Mouse (Mus musculus): Measurements from ENCODE around the gene Mcm3ap.

Gene Mcm3ap

DNA sequence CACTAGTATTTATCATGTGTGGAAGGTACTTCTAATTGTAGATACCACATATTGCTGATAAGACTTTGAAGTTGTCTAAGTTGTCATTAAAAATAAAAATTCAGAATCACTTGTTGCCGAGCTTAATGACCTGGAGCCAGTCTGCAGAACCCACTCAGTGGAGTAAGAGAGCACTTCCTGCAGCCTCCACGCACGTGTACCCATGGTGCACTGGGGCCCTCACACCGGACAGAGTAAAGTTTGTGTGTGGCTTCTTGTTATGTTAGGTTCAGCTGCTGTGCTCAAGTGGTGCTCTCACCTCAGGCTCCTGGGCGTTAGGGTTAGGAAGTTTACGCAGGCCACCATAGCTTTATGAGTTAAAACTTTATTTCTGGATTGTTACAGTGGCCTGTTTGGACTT is 26.8 kb downstream of the Mcm3ap start:
- DNase-seq (ENCODE audit: low spot score), result no peak

DNA sequence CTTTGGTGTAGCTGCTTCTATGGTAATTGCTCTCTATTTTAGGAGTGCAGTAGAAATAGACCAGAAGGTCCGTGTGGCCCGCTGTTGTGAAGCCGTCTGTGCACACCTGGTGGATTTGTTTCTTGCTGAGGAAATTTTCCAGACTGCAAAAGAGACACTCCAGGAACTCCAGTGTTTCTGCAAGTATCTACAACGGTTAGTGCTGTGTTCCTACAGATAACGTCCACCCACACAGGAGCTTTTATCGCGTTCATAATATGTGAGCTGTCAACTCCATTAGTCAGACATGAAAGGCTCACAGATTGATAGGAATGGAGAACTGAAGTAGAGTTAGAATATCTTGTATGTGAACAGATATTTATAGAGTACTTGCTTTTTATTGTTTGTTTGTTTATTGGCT is 27.6 kb downstream of the Mcm3ap start:
- DNase-seq (ENCODE audit: low spot score), result no peak

DNA sequence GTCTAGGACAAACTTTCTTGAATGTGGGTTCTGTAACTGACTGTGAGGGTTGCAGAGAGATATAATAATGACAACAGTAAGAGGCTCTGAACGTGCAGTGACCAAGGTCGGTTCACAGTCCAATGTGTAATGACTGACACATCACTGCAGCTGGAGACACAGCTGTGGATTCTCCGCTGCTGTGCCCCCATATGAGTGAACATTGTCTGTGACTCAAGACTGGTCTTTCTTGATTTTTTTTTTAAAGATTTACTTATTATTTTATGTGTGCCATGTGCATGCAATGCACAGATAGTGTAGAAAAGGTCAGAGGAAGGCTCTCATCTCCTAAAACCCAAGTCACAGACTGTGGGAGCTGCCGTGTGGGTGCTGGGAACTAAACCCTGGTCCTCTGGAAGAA is 28.8 kb downstream of the Mcm3ap start:
- DNase-seq (ENCODE audit: low spot score), result no peak

DNA sequence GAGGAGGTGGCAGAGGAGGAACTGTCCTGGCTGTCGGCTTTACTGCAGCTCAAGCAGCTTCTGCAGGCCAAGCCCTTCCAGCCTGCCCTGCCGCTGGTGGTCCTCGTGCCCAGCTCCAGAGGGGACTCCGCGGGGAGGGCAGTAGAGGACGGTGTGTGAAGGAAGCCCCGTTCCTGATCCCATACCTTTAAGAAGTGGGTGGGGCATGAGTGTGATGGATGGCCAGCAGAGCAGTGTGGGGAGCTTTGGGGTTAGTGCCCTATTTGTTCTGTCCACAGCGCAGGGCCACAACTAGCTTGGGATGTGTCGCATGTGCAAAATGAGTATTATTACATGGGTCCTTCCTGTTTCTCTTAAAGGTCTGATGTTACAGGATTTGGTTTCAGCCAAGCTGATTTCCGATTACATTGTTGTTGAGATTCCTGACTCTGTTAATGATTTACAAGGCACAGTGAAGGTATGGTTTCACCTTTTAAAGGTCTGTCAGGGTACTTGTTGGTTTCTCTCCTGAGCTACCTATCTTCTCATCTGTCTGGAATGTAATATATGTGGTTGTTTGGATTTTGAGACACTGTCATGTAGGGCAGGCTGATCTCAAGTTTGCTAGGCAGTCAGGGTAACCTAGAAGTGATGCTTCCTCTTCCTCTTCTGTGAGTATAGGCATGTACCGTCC is 35.7 kb downstream of the Mcm3ap start:
- no peak for DNase-seq (ENCODE audit: low spot score)

DNA sequence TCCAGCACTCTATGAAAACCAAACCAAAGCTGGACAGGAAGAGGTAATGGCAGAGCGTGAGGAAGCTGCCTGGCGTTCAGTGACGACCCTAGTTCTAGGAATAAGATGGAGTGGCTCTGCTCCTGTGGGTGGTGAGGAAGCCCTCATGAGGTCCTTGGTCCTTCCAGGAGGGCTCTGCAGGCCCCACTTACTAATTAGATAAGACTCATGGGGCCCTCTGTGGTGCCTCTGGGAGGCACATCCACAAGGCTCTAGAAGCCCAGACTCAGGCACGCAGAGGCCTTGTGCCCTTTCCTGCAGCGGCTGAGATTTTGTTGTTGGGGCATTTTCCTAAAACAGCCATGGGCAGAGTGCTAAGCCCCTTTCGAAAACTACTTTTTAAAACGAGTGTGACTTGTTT is 37.1 kb downstream of the Mcm3ap start:
- DNase-seq (ENCODE audit: low spot score), result no peak

DNA sequence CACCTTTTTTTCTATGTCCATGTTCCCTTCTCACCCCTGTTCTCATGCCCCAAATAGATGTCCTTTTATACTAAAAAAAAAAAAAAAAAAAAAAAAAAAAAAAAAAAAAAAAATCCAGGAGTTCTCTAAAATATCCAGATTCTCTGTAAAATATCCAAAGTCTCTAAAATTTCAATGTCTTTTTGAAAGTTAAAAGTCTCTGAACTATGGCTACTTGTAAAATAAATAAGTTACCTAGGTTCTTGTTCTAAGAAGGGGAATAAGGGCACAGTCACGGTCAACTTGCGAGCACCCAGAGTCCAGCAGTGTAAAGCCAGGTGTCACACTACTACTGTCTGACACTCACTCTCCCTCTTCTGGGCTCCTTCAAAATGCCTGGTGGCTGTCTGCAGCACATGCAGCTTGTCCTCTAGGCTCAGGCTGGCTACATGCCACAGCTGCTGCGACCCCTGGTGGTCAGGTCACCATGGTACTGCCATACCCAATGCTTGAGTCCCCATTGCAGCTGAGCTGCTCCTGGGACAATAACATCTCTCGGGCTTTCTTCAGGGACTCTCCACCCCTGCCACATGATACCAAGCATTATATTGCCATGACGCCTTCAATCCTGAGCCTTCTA is 44.3 kb downstream of the Mcm3ap start:
- DNase-seq (ENCODE audit: low spot score), result peak; percentile 75

DNA sequence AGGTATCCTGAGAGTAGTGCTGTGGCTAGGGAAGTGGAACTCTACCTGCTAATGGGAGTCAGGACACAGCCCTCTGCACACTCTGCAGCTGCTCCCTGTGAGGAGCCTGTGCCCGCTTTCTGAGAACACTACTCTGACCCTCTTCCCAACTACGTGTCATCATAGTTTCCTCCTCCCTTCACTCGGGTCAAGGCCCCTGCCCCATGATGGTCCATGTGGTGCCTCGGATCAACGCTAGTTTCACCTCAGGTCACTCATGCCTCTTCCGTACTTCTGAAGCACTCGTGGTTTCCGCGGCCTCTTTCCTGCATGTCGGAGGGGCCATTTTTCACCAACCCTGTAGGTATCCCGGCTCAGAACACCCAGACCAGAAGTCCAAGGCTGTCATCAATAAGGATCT is 62.2 kb downstream of the Mcm3ap start:
- no peak for DNase-seq (ENCODE audit: low spot score)

DNA sequence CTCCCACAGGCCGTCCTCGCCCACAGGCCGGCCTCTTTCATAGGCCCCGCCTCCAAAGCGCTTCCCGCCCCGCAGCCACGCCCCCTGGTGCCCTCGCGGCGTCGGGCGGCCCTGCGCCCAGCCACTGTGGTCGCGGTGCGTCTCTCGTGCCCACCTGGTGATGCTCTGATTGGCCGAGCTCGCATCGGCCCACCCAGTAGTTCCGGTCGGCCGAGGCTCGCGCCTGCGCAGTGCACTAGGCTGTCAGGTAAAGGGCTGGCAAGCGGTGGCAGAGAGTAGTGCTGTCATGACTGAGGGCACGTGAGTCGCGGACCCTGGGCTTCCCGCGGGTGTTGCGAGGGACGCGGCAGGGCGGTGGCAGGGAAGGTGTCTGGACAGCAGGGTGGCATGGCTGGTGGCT is 62.6 kb downstream of the Mcm3ap start, which contains the start of gene Lss:
Gene Lss (plus strand): TSS at position 214 of the 400 bp plus-strand sequence.
- peak; percentile 93 for DNase-seq (ENCODE audit: low spot score)

DNA sequence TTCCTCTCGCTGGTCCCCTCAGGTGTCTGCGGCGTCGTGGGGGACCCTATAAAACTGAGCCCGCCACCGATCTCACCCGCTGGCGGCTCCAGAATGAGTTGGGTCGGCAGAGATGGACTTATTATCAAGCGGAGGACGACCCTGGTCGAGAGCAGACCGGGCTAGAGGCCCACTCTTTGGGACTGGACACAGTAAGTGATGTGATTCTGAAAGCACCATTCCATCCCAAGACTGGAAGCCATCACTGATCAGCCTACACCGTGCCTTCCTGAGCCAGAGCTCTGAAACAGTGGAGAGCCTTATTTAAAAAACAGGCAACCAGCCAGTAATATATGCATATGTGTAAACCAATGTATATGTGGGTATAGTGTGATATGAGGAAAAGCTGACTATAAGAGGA is 63.1 kb downstream of the Mcm3ap start:
- no peak for DNase-seq (ENCODE audit: low spot score)

DNA sequence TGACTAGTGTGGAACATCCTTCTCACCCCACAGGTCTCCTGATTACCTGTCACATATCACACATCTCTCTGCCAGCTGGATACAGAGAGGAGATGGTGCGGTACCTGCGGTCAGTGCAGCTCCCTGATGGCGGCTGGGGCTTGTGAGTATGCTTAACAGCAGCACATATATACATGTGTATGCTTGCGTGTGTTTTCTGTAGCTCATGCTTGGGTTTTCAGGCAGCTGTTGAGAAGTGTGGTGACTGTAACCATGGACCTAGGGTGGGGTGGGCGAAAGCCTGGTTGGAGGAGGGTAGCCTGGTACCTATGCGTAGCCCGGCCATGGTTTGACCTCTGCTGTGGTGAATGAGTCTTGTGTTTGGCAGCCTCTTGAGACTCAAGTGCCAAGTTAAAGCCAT is 66.8 kb downstream of the Mcm3ap start:
- no peak for DNase-seq (ENCODE audit: low spot score)

DNA sequence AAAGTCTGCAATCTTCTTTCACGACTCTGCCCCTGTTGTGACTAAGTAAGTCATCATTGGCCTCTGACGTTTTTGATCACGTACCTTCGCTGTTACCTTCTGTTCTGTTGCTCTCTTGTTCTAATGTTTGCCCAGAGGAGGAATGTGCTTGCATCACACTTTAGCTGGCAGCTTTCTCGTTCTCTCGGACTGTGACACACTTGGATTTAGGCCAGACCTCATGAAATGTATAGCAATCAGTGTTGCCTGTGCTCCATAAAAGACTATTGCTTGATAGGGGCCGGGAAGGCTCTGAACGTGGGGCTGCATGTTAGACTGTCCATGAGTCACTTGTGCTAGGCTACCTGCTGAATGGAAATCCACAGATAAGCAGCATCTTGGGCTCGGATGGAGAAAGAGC is 68.9 kb downstream of the Mcm3ap start:
- no peak for DNase-seq (ENCODE audit: low spot score)

DNA sequence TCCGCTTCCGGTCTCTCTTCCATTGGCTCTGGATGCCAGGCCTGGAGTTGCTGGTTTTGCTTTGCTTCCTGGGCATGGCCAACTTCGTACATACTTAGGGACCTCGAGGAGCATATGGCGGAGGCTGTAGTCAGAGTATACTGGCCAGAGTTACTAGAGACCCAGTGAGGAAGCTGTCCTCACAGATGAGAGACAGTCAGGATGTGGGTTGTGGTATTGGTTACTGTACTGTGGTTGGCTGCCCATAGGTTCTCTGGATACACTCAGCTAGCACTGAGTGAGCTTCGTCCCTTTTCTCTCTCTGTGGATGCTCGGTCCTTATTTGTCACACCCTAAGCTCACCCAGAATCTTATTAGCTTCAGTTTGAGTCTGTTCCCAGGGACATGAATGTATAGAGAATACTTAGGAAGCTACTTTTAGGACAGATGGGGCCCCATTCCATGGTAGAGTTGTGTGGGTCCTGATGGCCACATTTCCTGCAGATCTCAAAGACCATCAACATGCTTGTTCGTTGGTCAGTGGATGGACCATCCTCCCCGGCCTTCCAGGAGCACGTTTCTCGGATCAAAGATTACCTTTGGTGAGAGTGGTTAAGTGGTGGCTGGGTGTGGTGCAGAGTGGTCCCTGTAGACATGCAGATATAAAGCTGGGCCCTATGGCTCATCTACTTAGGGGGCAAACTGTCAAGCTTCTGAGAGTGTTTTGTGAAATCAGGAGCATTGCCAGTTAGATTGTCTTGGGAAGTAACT is 72.8 kb downstream of the Mcm3ap start:
- no peak for DNase-seq (ENCODE audit: low spot score)

DNA sequence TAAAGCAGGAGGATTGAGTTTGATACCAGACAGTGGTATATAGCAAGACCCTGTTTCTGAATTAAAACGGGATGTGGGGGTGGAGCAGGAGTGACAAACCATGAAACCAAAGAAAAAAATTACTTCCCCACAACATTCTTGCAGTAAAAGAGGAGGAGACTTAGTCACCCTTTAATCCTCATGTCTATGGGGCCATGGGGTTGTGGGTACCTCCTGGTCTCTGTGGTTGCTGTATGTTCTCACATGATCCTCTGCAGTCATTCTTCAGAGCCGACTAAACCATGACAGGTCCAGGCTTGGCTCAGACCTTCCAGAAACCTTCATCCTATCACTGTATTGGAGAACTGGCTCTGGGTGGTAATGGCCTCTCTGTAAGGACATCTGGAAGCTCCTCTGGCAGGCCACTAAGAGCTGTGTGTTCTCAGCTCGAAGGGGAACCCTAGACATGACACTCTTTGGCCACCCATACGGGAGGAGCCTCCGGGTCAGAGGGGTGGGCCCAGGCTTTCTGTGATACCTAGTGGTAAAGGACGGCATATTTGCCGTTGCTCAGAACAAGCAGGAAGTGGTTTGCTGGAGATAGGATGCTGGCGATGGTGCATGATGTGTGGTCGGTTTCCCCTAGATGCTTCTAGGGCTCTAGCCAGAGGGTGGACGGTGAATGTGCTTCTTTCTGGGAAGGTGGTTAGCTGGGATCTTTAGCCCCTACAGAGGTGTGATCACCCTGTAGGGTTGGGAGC is 74.1 kb downstream of the Mcm3ap start:
- no peak for DNase-seq (ENCODE audit: low spot score)

DNA sequence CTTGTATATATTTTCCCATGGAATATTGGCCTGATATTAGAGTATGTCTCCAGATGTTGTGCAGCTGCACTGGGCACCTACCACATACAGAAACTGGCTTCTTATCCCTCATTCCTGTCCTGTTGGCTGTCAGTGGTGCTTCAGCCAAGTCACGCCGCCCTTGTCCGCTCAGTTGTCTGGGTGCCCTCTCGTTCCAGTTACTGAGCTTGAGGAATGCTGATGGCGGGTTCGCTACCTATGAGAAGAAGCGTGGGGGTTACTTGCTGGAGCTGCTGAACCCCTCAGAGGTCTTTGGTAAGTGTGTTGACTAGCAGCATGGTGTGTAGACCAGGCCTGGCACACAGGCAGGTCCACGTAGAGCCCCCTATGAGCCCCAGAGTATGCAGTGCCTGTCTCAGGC is 77.8 kb downstream of the Mcm3ap start:
- DNase-seq (ENCODE audit: low spot score), result no peak

DNA sequence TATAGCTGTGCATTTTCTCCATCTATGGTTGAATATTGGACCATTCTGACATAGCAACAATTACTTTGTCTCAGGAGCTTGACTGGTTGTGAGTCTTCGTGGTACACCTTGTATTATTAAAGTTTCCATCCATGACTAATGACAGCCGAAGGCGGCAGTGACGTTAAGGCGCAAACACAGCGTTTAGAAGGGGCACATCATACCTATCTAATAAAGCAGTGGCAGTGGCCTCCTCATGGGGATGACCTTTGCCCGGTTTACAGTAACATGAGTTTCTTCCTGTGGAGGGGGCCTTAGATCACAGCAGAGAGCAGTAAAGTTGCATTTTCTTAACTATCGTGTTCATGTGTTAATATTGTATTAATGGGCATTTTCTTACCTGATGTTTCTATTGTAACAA is 79.5 kb downstream of the Mcm3ap start:
- DNase-seq (ENCODE audit: low spot score), result no peak

DNA sequence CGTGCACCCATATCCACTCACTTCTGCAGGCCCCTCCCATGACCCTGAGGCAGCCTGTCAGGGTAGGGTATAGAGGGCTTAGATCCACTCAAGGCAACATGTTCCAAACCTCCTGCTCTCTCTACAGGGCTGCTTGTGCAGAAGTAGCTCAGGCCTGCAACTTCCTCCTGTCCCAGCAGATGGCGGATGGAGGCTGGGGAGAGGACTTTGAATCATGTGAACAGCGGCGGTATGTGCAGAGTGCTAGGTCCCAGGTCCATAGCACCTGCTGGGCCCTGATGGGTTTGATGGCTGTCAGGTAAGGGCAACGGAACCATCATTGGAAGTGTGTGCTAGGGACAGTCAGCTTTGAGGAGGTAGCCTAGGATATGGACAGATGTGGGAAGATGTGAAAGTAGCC is 81.7 kb downstream of the Mcm3ap start:
- no peak for DNase-seq (ENCODE audit: low spot score)

DNA sequence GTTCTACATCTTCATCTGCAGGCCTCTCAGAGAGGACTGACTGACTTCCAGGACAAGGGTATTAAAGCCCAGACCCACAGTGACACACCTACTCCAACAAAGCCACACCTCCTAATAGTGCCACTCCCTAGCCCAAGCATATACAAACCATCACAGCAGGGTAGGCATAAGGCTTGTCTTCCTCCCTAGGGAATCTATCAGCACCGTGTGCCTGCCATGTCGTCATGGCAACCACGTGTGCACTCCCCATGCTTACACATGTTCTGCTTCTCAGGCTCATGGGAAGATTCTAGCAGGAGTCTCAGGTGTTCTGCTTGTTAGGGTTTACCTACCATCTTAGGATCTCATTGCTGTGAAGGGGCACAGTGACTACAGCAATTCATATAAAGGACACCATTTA is 82.8 kb downstream of the Mcm3ap start:
- no peak for DNase-seq (ENCODE audit: low spot score)

DNA sequence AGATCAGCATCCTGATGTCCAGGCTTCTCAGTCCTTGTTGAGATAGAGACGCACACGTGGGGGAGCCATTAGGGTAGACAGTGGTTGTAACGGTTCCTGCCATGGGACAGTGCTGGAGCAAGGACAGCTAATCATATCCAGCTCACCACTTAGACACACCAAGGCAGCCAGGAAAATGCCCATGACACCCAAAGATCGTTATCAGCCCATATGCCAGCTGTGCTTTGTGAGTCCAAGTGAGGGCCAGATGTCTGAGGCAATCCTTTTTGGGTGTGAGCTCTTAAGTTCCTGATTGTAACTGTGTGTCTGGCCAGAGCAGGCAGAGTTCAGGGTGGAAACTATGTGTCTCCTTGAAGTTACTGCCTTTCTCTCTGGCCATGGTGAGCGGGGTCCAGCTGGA is 85.3 kb downstream of the Mcm3ap start:
- DNase-seq (ENCODE audit: low spot score), result no peak

DNA sequence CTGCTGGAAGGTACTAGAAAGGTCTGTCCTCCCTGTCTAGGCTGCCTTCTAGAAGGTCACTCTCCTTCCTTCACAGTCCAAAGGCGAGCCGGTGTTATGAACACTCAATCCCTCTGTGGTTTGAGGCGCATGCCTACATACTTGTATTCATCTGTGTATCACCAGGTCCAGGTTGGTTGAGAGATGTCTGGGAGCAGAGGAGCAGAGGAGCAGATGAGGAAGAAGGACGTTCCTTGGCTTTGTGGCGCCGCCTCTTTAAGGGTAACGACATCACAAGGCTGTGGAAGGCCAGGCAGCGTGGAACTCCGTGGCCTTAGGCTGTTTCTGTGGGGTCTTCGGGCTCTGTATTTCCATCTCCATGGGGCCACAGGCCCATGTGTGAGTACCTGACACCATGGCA is 93.2 kb downstream of the Mcm3ap start, which contains the start of gene Spatc1l:
Gene Spatc1l (plus strand): TSS at position 301 of the 400 bp plus-strand sequence.
- no peak for DNase-seq (ENCODE audit: low spot score)

All from ovary, postnatal 14 days (tissue).